Mouse (Mus musculus): Measurements from ENCODE around the gene Ccdc58.

GRCm38 (mm10) chr16:36054920-36055319 lies 16.6 kb upstream of the Ccdc58 start:
- TF ChIP-seq CTCF (IDR thresholded peaks at IDR 0.05; ENCODE audit: borderline replicate concordance, insufficient read depth, low read depth, low read length) (no peak), POLR2A (IDR thresholded peaks at IDR 0.05; ENCODE audit: borderline replicate concordance, insufficient read depth, low read length) (no peak)
